Mouse (Mus musculus): Measurements from ENCODE around the gene Aoc1.

The Aoc1 gene

DNA sequence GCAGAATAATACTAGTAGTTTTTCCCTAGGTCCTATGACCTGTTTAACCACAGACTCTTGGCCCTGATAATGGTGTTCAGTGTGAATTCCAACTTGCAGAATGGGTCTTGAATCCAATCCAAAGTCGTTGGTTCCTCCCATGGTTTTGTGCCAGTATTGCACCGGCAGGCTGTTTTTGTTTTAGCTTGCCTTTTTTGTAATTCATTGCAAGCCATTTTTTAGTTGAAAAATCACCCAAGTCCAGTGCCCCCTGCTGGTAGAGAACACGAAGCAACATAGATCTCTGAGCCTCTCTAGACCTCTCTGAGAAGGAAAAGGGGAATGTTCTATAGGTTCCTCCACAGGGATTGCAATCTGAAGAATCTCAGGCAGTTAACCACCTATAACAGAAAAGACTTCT is 39.3 kb downstream of the Aoc1 start:
- DNase-seq: peak; percentile 48

DNA sequence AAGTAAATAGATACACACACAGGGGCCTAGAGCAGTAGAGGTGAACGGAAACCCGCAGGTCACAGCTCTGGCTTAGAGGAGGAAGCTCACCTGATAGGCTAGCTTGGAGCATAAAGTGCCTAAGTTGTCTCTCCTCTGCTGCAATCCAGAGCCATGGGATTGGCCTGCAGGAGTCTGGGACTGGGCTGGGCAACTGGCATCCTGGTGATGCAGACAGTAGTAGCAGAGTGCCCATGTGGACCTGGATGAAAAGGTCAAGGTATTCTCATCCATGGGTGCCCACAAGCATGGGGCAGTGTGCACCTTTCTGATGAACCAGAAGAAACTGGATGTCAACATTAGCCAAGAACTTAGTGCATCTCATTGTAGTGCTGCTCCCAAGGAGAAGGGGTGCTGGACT is 40.9 kb downstream of the Aoc1 start:
- DNase-seq: no peak

DNA sequence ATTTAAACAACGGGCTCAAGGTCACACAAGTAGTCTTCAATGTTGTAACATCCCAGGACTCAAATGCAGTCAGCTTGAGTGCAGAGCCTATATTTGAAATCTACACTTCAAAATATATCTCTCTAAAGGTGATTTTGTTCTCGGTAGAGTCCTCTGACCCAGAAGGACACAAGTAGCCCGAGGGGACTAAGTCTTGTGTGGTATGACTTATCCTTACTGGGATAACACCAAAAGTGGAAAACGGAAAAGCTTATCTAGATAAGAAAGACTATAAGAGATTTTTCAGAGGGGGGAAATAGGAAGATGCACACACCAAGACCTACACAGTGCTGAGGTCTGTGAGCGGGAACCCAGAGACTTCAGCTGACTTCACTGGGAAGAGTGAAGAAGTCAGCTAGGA is 56.9 kb downstream of the Aoc1 start, which contains the start of gene 1600015I10Rik:
1600015I10Rik (plus strand) TSS at position 301 of the 400 bp plus-strand sequence.
- no peak for DNase-seq

DNA sequence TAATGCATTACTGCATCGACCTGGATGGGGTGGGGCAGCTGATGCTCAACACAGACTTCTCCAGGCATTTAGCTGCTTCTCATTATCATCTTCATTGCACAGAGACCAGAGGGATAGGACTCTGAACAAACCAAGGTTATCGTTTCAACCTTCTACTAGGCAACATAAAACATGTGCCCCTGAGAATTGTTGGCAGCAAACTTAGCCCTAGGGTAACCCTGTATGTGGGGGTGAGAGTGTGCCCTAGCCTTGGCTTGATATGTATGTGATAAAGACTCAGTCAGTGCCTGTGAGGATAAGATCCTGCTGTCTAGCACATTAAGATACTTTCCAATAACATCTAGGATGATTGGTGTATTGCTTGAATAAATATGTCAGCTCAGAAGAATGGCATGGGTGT is 76.9 kb downstream of the Aoc1 start:
- no peak for DNase-seq

DNA sequence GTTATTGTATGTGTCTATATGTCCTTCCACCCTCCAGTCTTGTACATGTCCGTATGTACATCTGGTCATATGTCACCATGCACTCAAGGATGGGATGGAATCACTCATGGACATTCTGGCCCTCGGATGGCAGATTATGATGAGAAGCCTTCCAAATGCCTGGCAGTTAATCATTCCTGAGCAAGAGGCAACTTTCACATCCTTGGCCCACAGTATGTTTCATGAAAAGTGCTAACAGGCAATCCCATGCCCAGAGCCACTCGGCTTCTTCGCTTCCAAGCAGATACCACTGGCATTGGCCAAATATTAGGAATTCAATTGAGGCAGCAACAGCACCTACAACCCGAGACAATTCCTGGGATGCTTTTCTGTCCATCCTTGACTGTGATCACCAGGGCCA is 78.0 kb downstream of the Aoc1 start:
- DNase-seq: no peak

DNA sequence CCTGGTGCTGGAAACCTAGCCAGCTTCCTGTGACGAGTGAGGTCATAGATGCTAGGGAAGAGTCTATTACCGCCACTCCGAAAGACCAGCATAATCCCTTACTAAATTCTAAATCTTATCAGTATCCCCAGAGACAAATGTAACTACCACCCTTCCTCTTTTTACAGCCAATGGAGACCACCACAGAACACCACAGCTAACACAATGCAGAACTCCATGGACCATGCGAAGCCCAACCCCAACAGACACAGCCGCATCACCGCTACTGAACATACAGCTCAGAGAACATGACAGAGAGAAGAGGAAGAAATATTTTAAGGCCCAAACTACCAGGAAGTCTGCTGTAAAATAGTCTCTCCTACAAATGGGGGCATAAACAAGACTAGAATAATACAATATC is 78.9 kb downstream of the Aoc1 start:
- no peak for DNase-seq

DNA sequence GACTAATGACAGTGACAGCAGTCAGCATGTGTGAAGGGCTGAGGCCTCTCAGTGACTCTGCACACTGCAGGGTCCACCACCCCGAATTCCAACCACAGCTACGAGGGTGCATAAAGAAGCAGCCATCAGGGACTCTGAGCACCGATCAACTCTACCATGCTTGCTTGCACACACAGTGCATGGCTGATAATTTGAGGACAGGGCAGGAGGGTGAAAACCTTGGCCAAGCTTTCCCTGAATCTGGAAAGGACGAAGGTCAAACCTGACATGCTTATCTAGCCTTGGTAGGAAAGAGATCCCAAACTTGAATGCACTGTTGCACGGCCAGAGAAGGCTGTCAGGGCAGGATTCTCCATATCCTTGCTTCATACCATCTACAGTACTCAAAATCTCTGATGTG is 80.5 kb downstream of the Aoc1 start:
- DNase-seq: peak; percentile 13

DNA sequence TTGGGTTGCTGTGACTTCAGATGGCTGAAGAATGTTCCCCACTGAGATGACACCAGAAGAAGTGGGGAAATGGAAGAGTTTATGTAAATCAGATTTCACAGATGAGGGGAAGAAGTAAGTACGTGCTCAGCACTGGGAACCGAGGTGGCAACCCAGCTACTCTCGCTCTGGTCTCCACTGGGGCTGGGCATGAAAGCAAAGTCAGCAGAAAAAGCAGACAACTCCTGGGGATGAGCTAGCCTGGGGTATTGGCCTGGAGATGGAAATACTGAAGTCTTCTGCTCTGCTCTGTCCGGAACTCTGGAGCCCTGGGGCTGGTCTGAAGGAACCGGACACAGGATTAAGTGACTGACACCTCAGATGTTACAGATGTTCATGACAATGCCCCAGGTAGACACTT is 81.5 kb downstream of the Aoc1 start:
- no peak for DNase-seq

DNA sequence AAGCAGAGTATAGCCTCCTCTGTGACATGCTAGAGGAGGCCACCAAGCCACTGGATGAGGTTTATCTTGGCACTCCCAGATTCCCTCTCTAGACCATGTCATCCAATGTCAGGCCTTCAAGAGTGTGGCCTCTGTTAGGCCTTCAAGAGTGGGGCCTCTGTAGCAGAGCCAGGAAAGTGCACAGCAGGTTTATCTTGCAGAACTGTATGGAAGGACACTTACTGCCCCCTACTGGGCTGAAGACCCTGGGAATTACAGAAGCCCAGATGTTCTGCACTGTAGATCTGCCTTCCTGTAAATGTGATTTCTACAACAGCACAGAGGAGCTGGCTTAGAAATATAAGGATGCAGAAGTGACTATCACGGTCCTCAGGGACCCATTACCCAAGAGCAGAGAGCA is 82.2 kb downstream of the Aoc1 start:
- DNase-seq: peak; percentile 89

DNA sequence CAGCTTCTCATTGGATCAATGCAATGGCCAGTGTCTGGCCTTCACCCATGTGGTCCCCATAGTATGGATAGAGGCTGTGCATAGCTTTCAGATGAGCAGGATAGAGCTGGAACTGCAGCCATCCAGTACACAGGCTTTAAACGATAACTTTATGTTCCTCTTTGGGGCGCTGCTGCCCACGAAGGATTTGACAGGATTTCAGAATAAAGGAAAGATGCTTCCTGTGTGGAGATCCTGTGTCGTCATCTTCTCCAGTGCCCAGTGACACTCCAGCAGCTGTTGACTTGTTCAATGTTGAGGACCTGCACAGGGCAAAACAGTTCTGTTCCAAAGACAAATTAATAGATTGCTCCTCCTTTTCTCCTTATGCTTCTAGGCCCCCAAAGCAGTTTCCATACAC is 84.1 kb downstream of the Aoc1 start:
- DNase-seq: no peak

DNA sequence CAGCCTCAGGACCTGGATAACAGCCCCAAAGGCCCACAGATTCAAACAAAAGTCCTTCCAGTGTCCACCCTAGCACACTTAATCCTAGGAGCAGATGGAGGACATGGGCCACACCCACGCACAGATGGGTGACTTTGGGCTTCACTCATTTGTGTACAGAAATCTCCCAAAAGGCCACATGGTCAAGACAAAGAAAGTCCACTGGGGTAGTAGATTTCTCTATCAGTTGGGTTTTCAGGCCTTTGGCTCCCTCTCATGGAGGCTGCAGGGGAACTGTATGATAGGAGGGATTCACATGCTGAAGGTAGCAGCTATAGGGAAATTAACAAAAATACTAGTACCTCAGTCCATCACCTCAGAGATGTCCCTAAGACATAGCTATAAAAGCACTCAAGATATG is 85.4 kb downstream of the Aoc1 start:
- DNase-seq: peak; percentile 53

All from kidney, adult 9 months (tissue).